Mouse (Mus musculus): ENCODE results near the gene Hoxb5. TPM values are rescaled to one million over a fixed set of nuclear protein-coding genes. Genes with fewer than 3 reads are reported as not detected.

Hoxb5 gene
- total and polyA plus RNA-seq, 2 experiments from 2014 or later: 1.5 TPM; not detected in 1

- no peak overlapping the region for H3K27ac ChIP-seq (ENCODE audit: low read depth, low read length)
- no peak overlapping the region for H3K4me3 ChIP-seq (ENCODE audit: low read depth, low read length)
- H3K27me3 ChIP-seq (ENCODE audit: insufficient read depth, low read length): peaks cover 100% of the 10 kb centered on the region
- DNase-seq (ENCODE audit: low spot score): no peak
- H3K9me3 ChIP-seq (ENCODE audit: low read length): no peaks in the 10 kb centered on the region
- no peaks in the 10 kb centered on the region for H3K4me1 ChIP-seq (ENCODE audit: insufficient read depth, low read length)
- 14% methylated on average over 4 of the region's 4 CpGs for WGBS
- no peak overlapping the region for H3K4me2 ChIP-seq (ENCODE audit: low read depth, low read length, poor library complexity, severe bottlenecking)
- TF ChIP-seq CTCF (IDR thresholded peaks at IDR 0.05): no peak
- H3K9ac ChIP-seq (replicated peaks; ENCODE audit: low read length, poor library complexity, severe bottlenecking): no peak overlapping the region
- H3K36me3 ChIP-seq (ENCODE audit: insufficient read depth, low read length): no peaks in the 10 kb centered on the region
- no peak for ATAC-seq (ENCODE audit: low FRiP score)
Measured at GRCm38 (mm10) chr11:96308763-96309162, 5.6 kb downstream of the Hoxb5 start.

GRCm38 (mm10) chr11:96309288-96309687 is 6.2 kb downstream of the Hoxb5 start:
- Histone ChIP-seq H3K36me3 (ENCODE audit: insufficient read depth, low read length) (no peaks in the 10 kb centered on the region), H3K9me3 (ENCODE audit: low read length) (no peaks in the 10 kb centered on the region), H3K9ac (replicated peaks; ENCODE audit: low read length, poor library complexity, severe bottlenecking) (no peak overlapping the region), H3K4me2 (ENCODE audit: low read depth, low read length, poor library complexity, severe bottlenecking) (no peak overlapping the region), H3K4me3 (ENCODE audit: low read depth, low read length) (no peak overlapping the region), H3K27me3 (ENCODE audit: insufficient read depth, low read length) (peaks cover 100% of the 10 kb centered on the region), H3K27ac (ENCODE audit: low read depth, low read length) (no peak overlapping the region), H3K4me1 (ENCODE audit: insufficient read depth, low read length) (no peaks in the 10 kb centered on the region)
- WGBS: 3% methylated on average over 4 of the region's 4 CpGs
- ATAC-seq (ENCODE audit: low FRiP score): no peak
- TF ChIP-seq CTCF (IDR thresholded peaks at IDR 0.05): no peak
- DNase-seq (ENCODE audit: low spot score): no peak

GRCm38 (mm10) chr11:96310183-96310938 is 7.2 kb downstream of the Hoxb5 start:
- H3K27ac ChIP-seq (ENCODE audit: low read depth, low read length): no peak overlapping the region
- no peaks in the 10 kb centered on the region for H3K9me3 ChIP-seq (ENCODE audit: low read length)
- H3K4me3 ChIP-seq (ENCODE audit: low read depth, low read length): no peak overlapping the region
- ATAC-seq (ENCODE audit: low FRiP score) (no peak), DNase-seq (ENCODE audit: low spot score) (no peak)
- H3K36me3 ChIP-seq (ENCODE audit: insufficient read depth, low read length): no peaks in the 10 kb centered on the region
- H3K4me2 ChIP-seq (ENCODE audit: low read depth, low read length, poor library complexity, severe bottlenecking): no peak overlapping the region
- peaks cover 97% of the 10 kb centered on the region for H3K27me3 ChIP-seq (ENCODE audit: insufficient read depth, low read length)
- no peak for TF ChIP-seq CTCF (IDR thresholded peaks at IDR 0.05)
- 4% methylated on average over 20 of the region's 20 CpGs for WGBS
- no peaks in the 10 kb centered on the region for H3K4me1 ChIP-seq (ENCODE audit: insufficient read depth, low read length)
- no peak overlapping the region for H3K9ac ChIP-seq (replicated peaks; ENCODE audit: low read length, poor library complexity, severe bottlenecking)

- H3K9ac ChIP-seq (replicated peaks; ENCODE audit: low read length, poor library complexity, severe bottlenecking): no peak overlapping the region
- no peak overlapping the region for H3K27ac ChIP-seq (ENCODE audit: low read depth, low read length)
- H3K27me3 ChIP-seq (ENCODE audit: insufficient read depth, low read length): peaks cover 97% of the 10 kb centered on the region
- 10% methylated on average over 6 of the region's 6 CpGs for WGBS
- no peak overlapping the region for H3K4me2 ChIP-seq (ENCODE audit: low read depth, low read length, poor library complexity, severe bottlenecking)
- H3K9me3 ChIP-seq (ENCODE audit: low read length): no peaks in the 10 kb centered on the region
- no peaks in the 10 kb centered on the region for H3K4me1 ChIP-seq (ENCODE audit: insufficient read depth, low read length)
- DNase-seq (ENCODE audit: low spot score): no peak
- H3K36me3 ChIP-seq (ENCODE audit: insufficient read depth, low read length): no peaks in the 10 kb centered on the region
- no peak overlapping the region for H3K4me3 ChIP-seq (ENCODE audit: low read depth, low read length)
- TF ChIP-seq CTCF (IDR thresholded peaks at IDR 0.05): no peak
- no peak for ATAC-seq (ENCODE audit: low FRiP score)
Measured at GRCm38 (mm10) chr11:96311097-96311496, 8.0 kb downstream of the Hoxb5 start.

- Histone ChIP-seq H3K9ac (replicated peaks; ENCODE audit: low read length, poor library complexity, severe bottlenecking) (no peak overlapping the region), H3K9me3 (ENCODE audit: low read length) (no peaks in the 10 kb centered on the region), H3K4me2 (ENCODE audit: low read depth, low read length, poor library complexity, severe bottlenecking) (no peak overlapping the region), H3K36me3 (ENCODE audit: insufficient read depth, low read length) (no peaks in the 10 kb centered on the region), H3K27ac (ENCODE audit: low read depth, low read length) (no peak overlapping the region), H3K27me3 (ENCODE audit: insufficient read depth, low read length) (peaks cover 96% of the 10 kb centered on the region), H3K4me3 (ENCODE audit: low read depth, low read length) (no peak overlapping the region), H3K4me1 (ENCODE audit: insufficient read depth, low read length) (no peaks in the 10 kb centered on the region)
- peak; percentile 79 for TF ChIP-seq CTCF (IDR thresholded peaks at IDR 0.05)
- DNase-seq (ENCODE audit: low spot score) (peak; percentile 89), ATAC-seq (ENCODE audit: low FRiP score) (no peak)
- WGBS: 1% methylated on average over 31 of the region's 31 CpGs
Measured at GRCm38 (mm10) chr11:96311520-96312417, 8.6 kb downstream of the Hoxb5 start.

GRCm38 (mm10) chr11:96313134-96313533 is 10.0 kb downstream of the Hoxb5 start:
- Histone ChIP-seq H3K4me2 (ENCODE audit: low read depth, low read length, poor library complexity, severe bottlenecking) (no peak overlapping the region), H3K36me3 (ENCODE audit: insufficient read depth, low read length) (no peaks in the 10 kb centered on the region), H3K27ac (ENCODE audit: low read depth, low read length) (no peak overlapping the region), H3K27me3 (ENCODE audit: insufficient read depth, low read length) (peaks cover 93% of the 10 kb centered on the region), H3K9me3 (ENCODE audit: low read length) (no peaks in the 10 kb centered on the region), H3K4me3 (ENCODE audit: low read depth, low read length) (no peak overlapping the region), H3K9ac (replicated peaks; ENCODE audit: low read length, poor library complexity, severe bottlenecking) (no peak overlapping the region), H3K4me1 (ENCODE audit: insufficient read depth, low read length) (no peaks in the 10 kb centered on the region)
- no peak for ATAC-seq (ENCODE audit: low FRiP score)
- no peak for TF ChIP-seq CTCF (IDR thresholded peaks at IDR 0.05)
- no peak for DNase-seq (ENCODE audit: low spot score)
- 24% methylated on average over 2 of the region's 2 CpGs for WGBS
